Mouse (Mus musculus) ES-E14 (cell line): ENCODE measurements around the gene Ppp2r1b. TPM values are rescaled to one million over a fixed set of nuclear protein-coding genes. Genes with fewer than 3 reads are reported as not detected.

ENCODE experiments used
- DNase-seq: peaks from one replicate; pipeline ENCODE4 v3.0.0-alpha.2; 2013; ENCODE audit warnings: low read depth, low spot score
- H3K27ac ChIP-seq: 2 replicates; pipeline ENCODE4 v1.5.1; 2012; ENCODE audit warnings: low read depth, mild to moderate bottlenecking, low read length, moderate library complexity, mixed read lengths; ENCODE audit not compliant: poor library complexity, insufficient read depth, severe bottlenecking
- H3K36me3 ChIP-seq: 2 replicates; pipeline ENCODE4 v1.6.1; 2012; ENCODE audit warnings: mild to moderate bottlenecking, low read length, moderate library complexity, mixed read lengths; ENCODE audit not compliant: control insufficient read depth, poor library complexity, insufficient read depth, severe bottlenecking
- H3K4me1 ChIP-seq, 2 experiments: fragments of 150-350 bp in 1 of 2; sonication (generic) in 1 of 2; 2 replicates each; pipeline ENCODE4 v1.6.1; 2012; ENCODE audit warnings: low read length in 2 of 2, mild to moderate bottlenecking in 1 of 2, mixed read lengths in 1 of 2; ENCODE audit not compliant: control insufficient read depth in 2 of 2, insufficient read depth in 2 of 2, poor library complexity in 1 of 2
- H3K4me3 ChIP-seq, 2 experiments: fragments of 150-350 bp in 1 of 2; sonication (generic) in 1 of 2; 2 replicates each; pipeline ENCODE4 v1.5.1; 2012; ENCODE audit warnings: low read length in 2 of 2, low read depth in 1 of 2, mild to moderate bottlenecking in 1 of 2, mixed read lengths in 1 of 2; ENCODE audit not compliant: insufficient read depth in 1 of 2, poor library complexity in 1 of 2, severe bottlenecking in 1 of 2
- H3K9ac ChIP-seq: 2 replicates; pipeline ENCODE4 v1.6.1; 2012; ENCODE audit warnings: low read depth, mild to moderate bottlenecking, low read length, mixed read lengths; ENCODE audit not compliant: poor library complexity, insufficient read depth, severe bottlenecking
- H3K9me3 ChIP-seq: fragments of 150-350 bp; sonication (generic); 2 replicates; pipeline ENCODE4 v1.6.1; 2012; ENCODE audit warnings: low read depth, mild to moderate bottlenecking, low read length; ENCODE audit not compliant: control insufficient read depth, insufficient read depth
- CHD2 ChIP-seq: IDR thresholded peaks from 2 replicates; pipeline ENCODE4 v1.6.1; 2014; ENCODE audit warnings: mild to moderate bottlenecking, low read depth, low read length, inconsistent platforms
- HCFC1 ChIP-seq: IDR thresholded peaks from 2 replicates; pipeline ENCODE4 v1.6.1; 2012; ENCODE audit warnings: low read length, inconsistent platforms, borderline replicate concordance; ENCODE audit not compliant: insufficient read depth
- MAFK ChIP-seq: IDR thresholded peaks from 2 replicates; pipeline ENCODE4 v1.6.1; 2014; ENCODE audit warnings: mild to moderate bottlenecking, low read depth, low read length, inconsistent platforms; ENCODE audit not compliant: insufficient read depth
- ZC3H11A ChIP-seq: IDR thresholded peaks from 2 replicates; pipeline ENCODE4 v1.6.1; 2012; ENCODE audit warnings: low read depth, mild to moderate bottlenecking, inconsistent platforms, low read length, borderline replicate concordance
- ZNF384 ChIP-seq: IDR thresholded peaks from 2 replicates; pipeline ENCODE4 v1.6.1; 2012; ENCODE audit warnings: low read depth, low read length, inconsistent platforms
- in situ Hi-C, 2 experiments: fragments of 600-800 bp; cut with MboI; formaldehyde crosslinking; loops; one replicate each; pipeline ENCODE4 v1.15.1; 2025; ENCODE audit warnings: low sequenced_read_pairs in 2 of 2, inconsistent platforms in 1 of 2; ENCODE audit not compliant: unreplicated experiment in 2 of 2
- total RNA-seq: library from RNA; depleted of rRNA; stranded (reverse); fragments of 300-350 nt; gene quantifications from 2 replicates; pipeline ENCODE4 v1.2.3, GENCODE M21; 2012

The Ppp2r1b gene
- total RNA-seq, 1 experiment, result 41.6 TPM

GRCm38 (mm10) chr9:50875470-50875869 lies 30.4 kb downstream of the Ppp2r1b start:
- no peaks in the 10 kb centered on the region for H3K4me1 ChIP-seq
- in situ Hi-C loops, result no loop called here
- no peaks in the 10 kb centered on the region for H3K9me3 ChIP-seq
- peaks cover 46% of the 10 kb centered on the region for H3K36me3 ChIP-seq
- H3K9ac ChIP-seq, result no peak overlapping the region
- no peak overlapping the region for H3K27ac ChIP-seq
- H3K4me3 ChIP-seq, result no peak overlapping the region
- TF ChIP-seq MAFK (no peak), HCFC1 (no peak), CHD2 (no peak), ZC3H11A (no peak), ZNF384 (no peak)
- DNase-seq, result no peak

GRCm38 (mm10) chr9:50876287-50876686 lies 31.2 kb downstream of the Ppp2r1b start:
- DNase-seq, result no peak
- TF ChIP-seq MAFK (no peak), CHD2 (no peak), HCFC1 (no peak), ZC3H11A (no peak), ZNF384 (no peak)
- no peak overlapping the region for H3K9ac ChIP-seq
- H3K4me1 ChIP-seq, result no peaks in the 10 kb centered on the region
- H3K27ac ChIP-seq, result no peak overlapping the region
- peaks cover 45% of the 10 kb centered on the region for H3K36me3 ChIP-seq
- no peak overlapping the region for H3K4me3 ChIP-seq
- no peaks in the 10 kb centered on the region for H3K9me3 ChIP-seq
- in situ Hi-C loops, result no loop called here

GRCm38 (mm10) chr9:50877431-50877830 lies 32.3 kb downstream of the Ppp2r1b start:
- no peak for TF ChIP-seq ZNF384
- no peak for TF ChIP-seq ZC3H11A
- no peak for TF ChIP-seq MAFK
- no peak for TF ChIP-seq HCFC1
- TF ChIP-seq CHD2, result no peak
- in situ Hi-C loops, result no loop called here
- H3K4me3 ChIP-seq, result no peak overlapping the region
- H3K4me1 ChIP-seq, result no peaks in the 10 kb centered on the region
- no peak for DNase-seq
- no peak overlapping the region for H3K9ac ChIP-seq
- H3K36me3 ChIP-seq, result peaks cover 46% of the 10 kb centered on the region
- no peak overlapping the region for H3K27ac ChIP-seq
- H3K9me3 ChIP-seq, result no peaks in the 10 kb centered on the region

- H3K9me3 ChIP-seq, result no peaks in the 10 kb centered on the region
- no peak overlapping the region for H3K27ac ChIP-seq
- in situ Hi-C loops, result no loop called here
- TF ChIP-seq ZC3H11A (no peak), HCFC1 (no peak)
- H3K4me1 ChIP-seq, result peaks cover 0 to 6% of the 10 kb centered on the region in 2 experiments; a peak in 1 of 4 replicates
- H3K36me3 ChIP-seq, result peaks cover 25% of the 10 kb centered on the region
- no peak overlapping the region for H3K4me3 ChIP-seq
- no peak overlapping the region for H3K9ac ChIP-seq
- no peak for DNase-seq
Measured at GRCm38 (mm10) chr9:50882183-50882582, 37.1 kb downstream of the Ppp2r1b start.

- H3K4me3 ChIP-seq, result no peak overlapping the region
- TF ChIP-seq ZC3H11A (no peak), ZNF384 (no peak), MAFK (no peak), CHD2 (no peak), HCFC1 (no peak)
- H3K9me3 ChIP-seq, result no peaks in the 10 kb centered on the region
- no peak overlapping the region; the same call in 1 of the 2 replicates for H3K27ac ChIP-seq
- in situ Hi-C loops, result no loop called here
- H3K9ac ChIP-seq, result no peak overlapping the region
- H3K36me3 ChIP-seq, result peaks cover 18% of the 10 kb centered on the region
- no peak for DNase-seq
- peaks cover 0 to 6% of the 10 kb centered on the region in 2 experiments; a peak in 1 of 4 replicates for H3K4me1 ChIP-seq
Measured at GRCm38 (mm10) chr9:50884093-50884492, 39.0 kb downstream of the Ppp2r1b start.
